Mouse (Mus musculus) embryonic fibroblast, embryonic 13.5 days (primary cell): ENCODE measurements around the gene Sprtn.

Experiments
- CTCF ChIP-seq: IDR thresholded peaks from 2 replicates; pipeline ENCODE4 v1.5.1; 2011; ENCODE audit warnings: mild to moderate bottlenecking, control low read depth, low read length, moderate library complexity, borderline replicate concordance; ENCODE audit not compliant: insufficient read depth
- POLR2A ChIP-seq: IDR thresholded peaks from 2 replicates; pipeline ENCODE4 v1.6.1; 2011; ENCODE audit warnings: low read depth, mild to moderate bottlenecking, control low read depth, low read length, moderate library complexity

- TF ChIP-seq CTCF (no peak), POLR2A (no peak)
Observed at GRCm38 (mm10) chr8:124950069-124950456, 52.4 kb downstream of the Sprtn start.
